Mouse (Mus musculus): ENCODE results near the gene Spz1.

Gene Spz1

GRCm38 (mm10) chr13:92580220-92581043 is 4.5 kb upstream of the Spz1 start:
- DNase-seq (ENCODE audit: low read depth, low spot score) = peak; percentile 89

GRCm38 (mm10) chr13:92578210-92578609 is 2.2 kb upstream of the Spz1 start:
- no peak for DNase-seq (ENCODE audit: low read depth, low spot score)

GRCm38 (mm10) chr13:92576688-92577087 is 716 bp upstream of the Spz1 start:
- DNase-seq (ENCODE audit: low read depth, low spot score) = no peak

GRCm38 (mm10) chr13:92559429-92559828 is 16.5 kb downstream of the Spz1 start:
- no peak for DNase-seq (ENCODE audit: low read depth, low spot score)

- no peak for DNase-seq (ENCODE audit: low read depth, low spot score)
Observed at GRCm38 (mm10) chr13:92557229-92557628, 18.7 kb downstream of the Spz1 start.

- no peak for DNase-seq (ENCODE audit: low read depth, low spot score)
Observed at GRCm38 (mm10) chr13:92556458-92557126, 19.4 kb downstream of the Spz1 start.

GRCm38 (mm10) chr13:92547093-92547492 is 28.9 kb downstream of the Spz1 start:
- no peak for DNase-seq (ENCODE audit: low read depth, low spot score)

GRCm38 (mm10) chr13:92540997-92541396 is 35.0 kb downstream of the Spz1 start:
- no peak for DNase-seq (ENCODE audit: low read depth, low spot score)

- DNase-seq (ENCODE audit: low read depth, low spot score) = no peak
Observed at GRCm38 (mm10) chr13:92539126-92539525, 36.8 kb downstream of the Spz1 start.

- no peak for DNase-seq (ENCODE audit: low read depth, low spot score)
Observed at GRCm38 (mm10) chr13:92533801-92534200, 42.2 kb downstream of the Spz1 start.

- peak; percentile 52 for DNase-seq (ENCODE audit: low read depth, low spot score)
Observed at GRCm38 (mm10) chr13:92532216-92532615, 43.8 kb downstream of the Spz1 start.

- DNase-seq (ENCODE audit: low read depth, low spot score) = no peak
Observed at GRCm38 (mm10) chr13:92531237-92531636, 44.7 kb downstream of the Spz1 start.

GRCm38 (mm10) chr13:92530721-92531211 is 45.2 kb downstream of the Spz1 start, which contains the start of gene Zfyve16:
TSS of gene Zfyve16 (minus strand) at chr13:92530868.
- peak; percentile 92 for DNase-seq (ENCODE audit: low read depth, low spot score)

- DNase-seq (ENCODE audit: low read depth, low spot score) = peak; percentile 69
Observed at GRCm38 (mm10) chr13:92529828-92530720, 45.9 kb downstream of the Spz1 start.
